Mouse (Mus musculus) cerebellum, adult (tissue): Measurements from ENCODE around the gene Klhl26.
"Not testable (repeated sequence)": the region's sequence is repeated elsewhere in the genome, so short reads cannot be mapped to it uniquely, and the experiment has no call there.

ENCODE experiments used
- ATAC-seq: cut with Nextera tagmentation; 2 replicates; pipeline ENCODE4 v1.9.2; 2017; ENCODE audit warnings: mild to moderate bottlenecking, moderate library complexity, mixed read lengths; ENCODE audit not compliant: insufficient number of reproducible peaks, low FRiP score, low TSS enrichment

Klhl26 gene

GRCm38 (mm10) chr8:70476333-70477268, at the start of gene Klhl26:
Gene Klhl26, minus strand, starts transcription at chr8:70476968.
- ATAC-seq = peak; percentile 78

- ATAC-seq = peak; percentile 84
These were observed 46.0 kb upstream of the Klhl26 start for GRCm38 (mm10) chr8:70522592-70523403.

- ATAC-seq = no peak
These were observed 42.8 kb upstream of the Klhl26 start for GRCm38 (mm10) chr8:70519606-70520005.

GRCm38 (mm10) chr8:70519043-70519442, 42.3 kb upstream of the Klhl26 start:
- no peak for ATAC-seq

- ATAC-seq = no peak
These were observed 41.3 kb upstream of the Klhl26 start for GRCm38 (mm10) chr8:70517940-70518643.

- no peak for ATAC-seq
These were observed 36.7 kb upstream of the Klhl26 start for GRCm38 (mm10) chr8:70513441-70513840.

GRCm38 (mm10) chr8:70512253-70512903, 35.6 kb upstream of the Klhl26 start:
- ATAC-seq = no peak

GRCm38 (mm10) chr8:70511770-70512169, 35.0 kb upstream of the Klhl26 start:
- ATAC-seq = no peak

- not testable (repeated sequence) for ATAC-seq
These were observed 34.4 kb upstream of the Klhl26 start for GRCm38 (mm10) chr8:70511174-70511573.

- ATAC-seq = peak; percentile 78
These were observed 33.6 kb upstream of the Klhl26 start, which contains the start of gene Uba52 for GRCm38 (mm10) chr8:70510228-70510915. Gene Uba52, minus strand, starts transcription at chr8:70510801.

GRCm38 (mm10) chr8:70509281-70509952, 32.6 kb upstream of the Klhl26 start:
- ATAC-seq = no peak

GRCm38 (mm10) chr8:70507027-70507393, 30.2 kb upstream of the Klhl26 start:
- no peak for ATAC-seq

GRCm38 (mm10) chr8:70506328-70507026, 29.7 kb upstream of the Klhl26 start, which contains the start of gene Rex1bd:
Gene Rex1bd, minus strand, starts transcription at chr8:70506752.
- ATAC-seq = peak; percentile 34

- no peak for ATAC-seq
These were observed 29.0 kb upstream of the Klhl26 start for GRCm38 (mm10) chr8:70505698-70506327.

GRCm38 (mm10) chr8:70504851-70505250, 28.1 kb upstream of the Klhl26 start:
- ATAC-seq = no peak

GRCm38 (mm10) chr8:70504291-70504716, 27.5 kb upstream of the Klhl26 start:
- no peak for ATAC-seq

GRCm38 (mm10) chr8:70503062-70503750, 26.4 kb upstream of the Klhl26 start:
- peak; percentile 14; the same call in 1 of the 2 replicates for ATAC-seq
